Mouse (Mus musculus): ENCODE results near the gene C8a. TPM values are rescaled to one million over a fixed set of nuclear protein-coding genes. Genes with fewer than 3 reads are reported as not detected.

C8a gene
- polyA plus RNA-seq, 1 experiment from 2014 or later = not detected

GRCm38 (mm10) chr4:104810710-104811286, 65.4 kb downstream of the C8a start:
- no peak overlapping the region for H3K4me2 ChIP-seq (ENCODE audit: low read length)
- no peaks in the 10 kb centered on the region for H3K4me1 ChIP-seq (ENCODE audit: control insufficient read depth, insufficient read depth, low read length)
- no peaks in the 10 kb centered on the region for H3K27me3 ChIP-seq (ENCODE audit: control insufficient read depth, insufficient read depth, low read length)
- ATAC-seq (ENCODE audit: low FRiP score, low TSS enrichment) (no peak), DNase-seq (peak; percentile 23)
- no peaks in the 10 kb centered on the region for H3K9me3 ChIP-seq (ENCODE audit: control insufficient read depth, low read length)
- H3K4me3 ChIP-seq (replicated peaks; ENCODE audit: low read depth, low read length) = no peak overlapping the region
- WGBS = 66% methylated on average over 10 of the region's 10 CpGs
- no peak overlapping the region; the same call in 1 of the 2 replicates for H3K9ac ChIP-seq (replicated peaks; ENCODE audit: low read length)
- H3K27ac ChIP-seq (replicated peaks; ENCODE audit: low read depth, low read length) = no peak overlapping the region
- no peaks in the 10 kb centered on the region for H3K36me3 ChIP-seq (ENCODE audit: control insufficient read depth, insufficient read depth, low read length)

- H3K4me2 ChIP-seq (ENCODE audit: low read length) = no peak overlapping the region
These were observed 70.6 kb downstream of the C8a start for GRCm38 (mm10) chr4:104805414-104806257.

DNA sequence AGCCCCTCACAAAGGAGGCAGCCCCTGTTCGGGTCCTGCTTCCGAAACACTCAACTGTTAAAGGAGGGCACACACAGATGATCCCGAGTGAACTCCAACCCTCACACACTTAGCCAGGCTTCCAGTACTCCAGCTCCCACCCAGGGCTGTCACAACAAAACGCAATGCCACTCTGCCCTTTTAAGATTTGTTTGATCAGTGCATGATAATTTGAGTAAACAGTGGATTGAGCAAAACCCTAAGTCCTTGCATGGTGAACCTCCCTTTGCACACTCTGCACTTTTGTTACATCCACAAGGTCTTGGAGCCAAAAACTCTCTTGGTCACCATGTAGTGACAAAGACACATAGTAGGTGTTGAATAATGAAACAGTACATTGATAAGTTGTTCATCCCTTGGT, 72.1 kb downstream of the C8a start:
- Histone ChIP-seq H3K27ac (replicated peaks; ENCODE audit: low read depth, low read length) (no peak overlapping the region), H3K36me3 (ENCODE audit: control insufficient read depth, insufficient read depth, low read length) (no peaks in the 10 kb centered on the region), H3K9ac (replicated peaks; ENCODE audit: low read length) (no peak overlapping the region), H3K4me3 (replicated peaks; ENCODE audit: low read depth, low read length) (no peak overlapping the region), H3K27me3 (ENCODE audit: control insufficient read depth, insufficient read depth, low read length) (no peaks in the 10 kb centered on the region), H3K4me2 (ENCODE audit: low read length) (no peak overlapping the region), H3K4me1 (ENCODE audit: control insufficient read depth, insufficient read depth, low read length) (no peaks in the 10 kb centered on the region), H3K9me3 (ENCODE audit: control insufficient read depth, low read length) (no peaks in the 10 kb centered on the region)
- 85% methylated on average over 4 of the region's 4 CpGs for WGBS
- no peak for DNase-seq
- ATAC-seq (ENCODE audit: low FRiP score, low TSS enrichment) = no peak

More at GRCm38 (mm10) chr4:104805414-104806257, 70.6 kb downstream of the C8a start:
- H3K9ac ChIP-seq (replicated peaks; ENCODE audit: low read length) = no peak overlapping the region
- H3K4me3 ChIP-seq (replicated peaks; ENCODE audit: low read depth, low read length) = no peak overlapping the region
- ATAC-seq (ENCODE audit: low FRiP score, low TSS enrichment) = no peak
- H3K9me3 ChIP-seq (ENCODE audit: control insufficient read depth, low read length) = no peaks in the 10 kb centered on the region
- H3K4me1 ChIP-seq (ENCODE audit: control insufficient read depth, insufficient read depth, low read length) = no peaks in the 10 kb centered on the region
- H3K36me3 ChIP-seq (ENCODE audit: control insufficient read depth, insufficient read depth, low read length) = no peaks in the 10 kb centered on the region
- H3K27me3 ChIP-seq (ENCODE audit: control insufficient read depth, insufficient read depth, low read length) = no peaks in the 10 kb centered on the region
- no peak overlapping the region for H3K27ac ChIP-seq (replicated peaks; ENCODE audit: low read depth, low read length)
- peak; percentile 36 for DNase-seq
- 63% methylated on average over 19 of the region's 19 CpGs for WGBS

- ATAC-seq (ENCODE audit: low FRiP score, low TSS enrichment) (no peak), DNase-seq (no peak)
- Histone ChIP-seq H3K27ac (replicated peaks; ENCODE audit: low read depth, low read length) (no peak overlapping the region), H3K27me3 (ENCODE audit: control insufficient read depth, insufficient read depth, low read length) (no peaks in the 10 kb centered on the region), H3K4me2 (ENCODE audit: low read length) (no peak overlapping the region), H3K9ac (replicated peaks; ENCODE audit: low read length) (no peak overlapping the region), H3K4me3 (replicated peaks; ENCODE audit: low read depth, low read length) (no peak overlapping the region), H3K4me1 (ENCODE audit: control insufficient read depth, insufficient read depth, low read length) (no peaks in the 10 kb centered on the region), H3K9me3 (ENCODE audit: control insufficient read depth, low read length) (no peaks in the 10 kb centered on the region), H3K36me3 (ENCODE audit: control insufficient read depth, insufficient read depth, low read length) (no peaks in the 10 kb centered on the region)
- 85% methylated on average over 3 of the region's 3 CpGs for WGBS
These were observed 74.6 kb downstream of the C8a start for GRCm38 (mm10) chr4:104801625-104802024.

GRCm38 (mm10) chr4:104798951-104799350, 77.2 kb downstream of the C8a start:
- Histone ChIP-seq H3K9me3 (ENCODE audit: control insufficient read depth, low read length) (no peaks in the 10 kb centered on the region), H3K4me2 (ENCODE audit: low read length) (no peak overlapping the region), H3K27me3 (ENCODE audit: control insufficient read depth, insufficient read depth, low read length) (no peaks in the 10 kb centered on the region), H3K4me1 (ENCODE audit: control insufficient read depth, insufficient read depth, low read length) (no peaks in the 10 kb centered on the region), H3K4me3 (replicated peaks; ENCODE audit: low read depth, low read length) (no peak overlapping the region), H3K9ac (replicated peaks; ENCODE audit: low read length) (no peak overlapping the region), H3K36me3 (ENCODE audit: control insufficient read depth, insufficient read depth, low read length) (no peaks in the 10 kb centered on the region), H3K27ac (replicated peaks; ENCODE audit: low read depth, low read length) (no peak overlapping the region)
- no peak for DNase-seq
- ATAC-seq (ENCODE audit: low FRiP score, low TSS enrichment) = no peak
- 85% methylated on average over 9 of the region's 9 CpGs for WGBS

- no peaks in the 10 kb centered on the region for H3K27me3 ChIP-seq (ENCODE audit: control insufficient read depth, insufficient read depth, low read length)
- WGBS = 84% methylated on average over 4 of the region's 4 CpGs
- no peaks in the 10 kb centered on the region for H3K4me1 ChIP-seq (ENCODE audit: control insufficient read depth, insufficient read depth, low read length)
- ATAC-seq (ENCODE audit: low FRiP score, low TSS enrichment) (no peak), DNase-seq (no peak)
- no peaks in the 10 kb centered on the region for H3K9me3 ChIP-seq (ENCODE audit: control insufficient read depth, low read length)
- H3K36me3 ChIP-seq (ENCODE audit: control insufficient read depth, insufficient read depth, low read length) = no peaks in the 10 kb centered on the region
- H3K9ac ChIP-seq (replicated peaks; ENCODE audit: low read length) = no peak overlapping the region
- H3K4me2 ChIP-seq (ENCODE audit: low read length) = no peak overlapping the region
- H3K27ac ChIP-seq (replicated peaks; ENCODE audit: low read depth, low read length) = no peak overlapping the region
- no peak overlapping the region for H3K4me3 ChIP-seq (replicated peaks; ENCODE audit: low read depth, low read length)
These were observed 84.1 kb downstream of the C8a start for GRCm38 (mm10) chr4:104792111-104792510.

DNA sequence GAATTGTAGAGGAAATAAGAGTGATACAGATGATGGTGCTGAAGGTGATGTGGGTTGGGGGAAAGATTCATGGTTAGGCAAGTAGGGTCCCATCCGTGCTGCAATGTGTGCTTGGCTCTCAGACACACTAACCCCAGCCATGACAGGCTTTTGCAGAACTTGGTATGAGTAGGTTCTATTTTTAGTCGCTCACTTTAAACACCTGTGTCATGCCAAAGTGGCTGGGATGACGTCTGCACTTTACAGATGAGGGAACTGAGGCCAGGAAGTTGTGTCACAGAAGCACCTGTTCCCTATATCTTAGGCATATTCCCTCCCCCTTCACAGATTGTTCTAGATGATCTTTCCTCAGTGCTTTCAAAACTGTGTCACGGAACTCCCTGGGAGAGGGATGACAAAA, 93.9 kb downstream of the C8a start:
- no peaks in the 10 kb centered on the region for H3K27me3 ChIP-seq (ENCODE audit: control insufficient read depth, insufficient read depth, low read length)
- WGBS = 88% methylated on average over 4 of the region's 4 CpGs
- no peak overlapping the region for H3K27ac ChIP-seq (replicated peaks; ENCODE audit: low read depth, low read length)
- ATAC-seq (ENCODE audit: low FRiP score, low TSS enrichment) (no peak), DNase-seq (no peak)
- H3K36me3 ChIP-seq (ENCODE audit: control insufficient read depth, insufficient read depth, low read length) = no peaks in the 10 kb centered on the region
- no peak overlapping the region for H3K4me2 ChIP-seq (ENCODE audit: low read length)
- H3K9me3 ChIP-seq (ENCODE audit: control insufficient read depth, low read length) = no peaks in the 10 kb centered on the region
- H3K4me3 ChIP-seq (replicated peaks; ENCODE audit: low read depth, low read length) = no peak overlapping the region
- no peak overlapping the region for H3K9ac ChIP-seq (replicated peaks; ENCODE audit: low read length)
- H3K4me1 ChIP-seq (ENCODE audit: control insufficient read depth, insufficient read depth, low read length) = no peaks in the 10 kb centered on the region

DNA sequence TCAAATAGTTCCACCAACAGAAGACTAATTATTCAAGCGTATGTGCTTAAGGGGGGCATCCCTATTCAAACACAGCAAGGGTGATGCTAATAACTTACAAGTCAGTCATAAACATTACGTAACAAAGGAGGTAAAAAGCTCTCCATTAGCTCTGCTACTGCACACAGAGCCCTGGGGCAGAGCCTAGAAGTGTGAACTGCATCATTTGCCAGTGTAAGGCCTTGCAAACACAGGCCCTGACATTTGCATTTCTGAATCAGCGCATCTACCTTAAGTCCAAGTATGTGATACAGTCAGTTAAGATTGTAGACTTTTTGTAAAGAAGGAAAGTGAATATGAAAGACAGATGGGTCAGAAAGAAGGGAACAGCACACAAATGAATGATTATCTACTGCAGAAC, 94.8 kb downstream of the C8a start:
- Histone ChIP-seq H3K27me3 (ENCODE audit: control insufficient read depth, insufficient read depth, low read length) (no peaks in the 10 kb centered on the region), H3K9ac (replicated peaks; ENCODE audit: low read length) (no peak overlapping the region), H3K4me2 (ENCODE audit: low read length) (no peak overlapping the region), H3K4me1 (ENCODE audit: control insufficient read depth, insufficient read depth, low read length) (no peaks in the 10 kb centered on the region), H3K36me3 (ENCODE audit: control insufficient read depth, insufficient read depth, low read length) (no peaks in the 10 kb centered on the region), H3K4me3 (replicated peaks; ENCODE audit: low read depth, low read length) (no peak overlapping the region), H3K9me3 (ENCODE audit: control insufficient read depth, low read length) (no peaks in the 10 kb centered on the region), H3K27ac (replicated peaks; ENCODE audit: low read depth, low read length) (no peak overlapping the region)
- 87% methylated on average over 3 of the region's 3 CpGs for WGBS
- no peak for ATAC-seq (ENCODE audit: low FRiP score, low TSS enrichment)
- DNase-seq = no peak

- Histone ChIP-seq H3K4me1 (ENCODE audit: control insufficient read depth, insufficient read depth, low read length) (no peaks in the 10 kb centered on the region), H3K9ac (replicated peaks; ENCODE audit: low read length) (no peak overlapping the region), H3K9me3 (ENCODE audit: control insufficient read depth, low read length) (no peaks in the 10 kb centered on the region), H3K27me3 (ENCODE audit: control insufficient read depth, insufficient read depth, low read length) (no peaks in the 10 kb centered on the region), H3K4me2 (ENCODE audit: low read length) (no peak overlapping the region), H3K4me3 (replicated peaks; ENCODE audit: low read depth, low read length) (no peak overlapping the region), H3K36me3 (ENCODE audit: control insufficient read depth, insufficient read depth, low read length) (no peaks in the 10 kb centered on the region), H3K27ac (replicated peaks; ENCODE audit: low read depth, low read length) (no peak overlapping the region)
- WGBS = 85% methylated on average over 5 of the region's 5 CpGs
- DNase-seq = no peak
- no peak for ATAC-seq (ENCODE audit: low FRiP score, low TSS enrichment)
These were observed 96.7 kb downstream of the C8a start for GRCm38 (mm10) chr4:104779460-104779859.
